Mouse (Mus musculus): Measurements from ENCODE around the gene Hyal3. TPM values are rescaled to one million over a fixed set of nuclear protein-coding genes. Genes with fewer than 3 reads are reported as not detected.
"Not testable (repeated sequence)": the region's sequence is repeated elsewhere in the genome, so short reads cannot be mapped to it uniquely, and the experiment has no call there.

Hyal3 gene
- polyA plus RNA-seq, 1 experiment from 2014 or later: 0.65 TPM

DNA sequence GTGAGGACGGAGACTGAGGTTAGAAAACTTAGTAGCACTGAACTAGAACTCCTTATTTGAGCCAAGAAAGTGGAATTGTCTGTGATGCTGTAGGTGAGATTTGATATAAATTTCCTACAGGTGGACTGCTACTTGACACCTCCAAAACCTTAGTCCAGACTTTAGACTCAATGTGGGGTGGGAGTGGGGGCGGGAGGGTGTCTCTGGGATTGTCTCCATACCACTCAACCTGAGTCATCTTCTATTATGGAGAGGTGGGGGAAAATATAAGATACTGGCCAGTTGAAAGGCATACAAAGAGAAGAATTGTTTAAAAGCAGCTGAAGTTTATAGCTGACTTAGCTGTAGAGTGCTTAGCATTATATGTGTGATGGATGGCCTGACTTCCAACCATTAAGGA lies 24.9 kb upstream of the Hyal3 start:
- H3K4me1 ChIP-seq (ENCODE audit: insufficient read depth): peaks cover 44% of the 10 kb centered on the region
- no peak for TF ChIP-seq EP300 (IDR thresholded peaks at IDR 0.05; ENCODE audit: low read depth)
- TF ChIP-seq CTCF (IDR thresholded peaks at IDR 0.05; ENCODE audit: low read depth): no peak
- peak overlapping the region; percentile 99 for H3K27ac ChIP-seq (ENCODE audit: low read depth)
- peak overlapping the region; percentile 73 for H3K4me3 ChIP-seq (ENCODE audit: low read depth, low read length)
- H3K27me3 ChIP-seq (ENCODE audit: insufficient read depth, low read length): 0 out of 2 replicates have a peak, but pooled peaks cover 6% of the 10 kb centered on the region
- H3K9me3 ChIP-seq (ENCODE audit: low read length): no peaks in the 10 kb centered on the region
- H3K9ac ChIP-seq (replicated peaks): peak overlapping the region; percentile 93
- ATAC-seq: no peak
- 31% methylated on average over 2 of the region's 2 CpGs for WGBS (ENCODE audit: insufficient replicate concordance)
- DNase-seq: no peak
- H3K4me2 ChIP-seq (ENCODE audit: low read depth, low read length): peak overlapping the region; percentile 88
- H3K36me3 ChIP-seq (replicated peaks; ENCODE audit: insufficient read depth, low read length): peaks cover 44% of the 10 kb centered on the region

DNA sequence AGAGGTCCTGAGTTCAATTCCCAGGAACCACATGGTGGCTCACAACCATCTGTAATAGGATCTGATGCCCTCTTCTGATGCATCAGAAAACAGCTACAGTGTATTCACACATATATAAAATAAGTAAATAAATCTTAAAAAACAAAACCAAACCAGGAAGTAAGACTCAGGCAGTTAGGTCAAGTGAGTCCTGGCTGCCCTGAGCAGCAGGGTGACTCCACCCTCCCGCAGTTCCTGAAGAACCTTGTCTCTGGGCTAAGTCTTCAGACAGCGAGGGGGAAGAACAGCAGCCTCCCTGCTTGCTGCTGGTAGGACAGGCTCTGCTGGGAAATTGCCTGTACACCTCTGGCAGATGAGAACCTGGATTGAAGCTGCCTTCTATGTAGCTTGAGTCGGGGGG lies 24.3 kb upstream of the Hyal3 start:
- H3K4me3 ChIP-seq (ENCODE audit: low read depth, low read length): peak overlapping the region; percentile 73
- 0 out of 2 replicates have a peak, but pooled peaks cover 6% of the 10 kb centered on the region for H3K27me3 ChIP-seq (ENCODE audit: insufficient read depth, low read length)
- H3K9ac ChIP-seq (replicated peaks): peak overlapping the region; percentile 93
- peaks cover 50% of the 10 kb centered on the region for H3K36me3 ChIP-seq (replicated peaks; ENCODE audit: insufficient read depth, low read length)
- TF ChIP-seq EP300 (IDR thresholded peaks at IDR 0.05; ENCODE audit: low read depth) (no peak), CTCF (IDR thresholded peaks at IDR 0.05; ENCODE audit: low read depth) (no peak)
- ATAC-seq (no peak), DNase-seq (no peak)
- H3K27ac ChIP-seq (ENCODE audit: low read depth): peak overlapping the region; percentile 74
- H3K9me3 ChIP-seq (ENCODE audit: low read length): no peaks in the 10 kb centered on the region
- peak overlapping the region; percentile 88 for H3K4me2 ChIP-seq (ENCODE audit: low read depth, low read length)
- H3K4me1 ChIP-seq (ENCODE audit: insufficient read depth): peaks cover 37% of the 10 kb centered on the region
- WGBS (ENCODE audit: insufficient replicate concordance): 52% methylated on average over 3 of the region's 3 CpGs

DNA sequence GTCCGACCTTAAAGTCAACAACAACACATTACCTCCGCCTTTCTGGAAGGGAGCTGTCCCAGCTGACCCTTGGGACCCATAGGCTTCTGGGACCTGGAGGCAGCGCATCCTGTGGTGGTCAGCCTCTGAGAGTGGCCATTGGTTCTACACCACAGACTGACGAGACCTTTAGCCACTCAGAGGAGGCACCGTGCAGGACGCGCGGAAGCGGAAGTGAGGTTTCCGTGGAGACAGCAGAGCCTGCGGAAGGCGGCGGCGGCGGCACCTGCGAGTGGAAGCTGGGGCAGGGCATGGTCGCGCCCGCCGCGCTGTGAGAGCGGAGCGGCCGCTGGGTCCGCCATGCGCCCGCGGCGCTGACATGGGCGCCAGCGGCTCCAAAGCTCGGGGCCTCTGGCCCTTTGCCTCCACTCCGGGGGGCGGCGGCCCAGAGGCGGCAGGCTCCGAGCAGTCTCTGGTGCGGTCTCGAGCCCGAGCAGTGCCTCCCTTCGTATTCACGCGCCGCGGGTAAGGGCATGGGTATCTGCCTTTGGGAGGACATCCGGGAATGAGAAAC lies 17.5 kb upstream of the Hyal3 start, which contains the start of gene Tusc2:
TSS of gene Tusc2 (plus strand) at position 227 of the 553 bp plus-strand sequence.
- H3K4me2 ChIP-seq (ENCODE audit: low read depth, low read length): peak within 1 kb of the TSS; percentile 97
- peak within 1 kb of the TSS; percentile 97 for H3K4me3 ChIP-seq (ENCODE audit: low read depth, low read length)
- peaks cover 54% of the 10 kb centered on the region for H3K36me3 ChIP-seq (replicated peaks; ENCODE audit: insufficient read depth, low read length)
- TF ChIP-seq CTCF (IDR thresholded peaks at IDR 0.05; ENCODE audit: low read depth): no peak
- no peak for TF ChIP-seq EP300 (IDR thresholded peaks at IDR 0.05; ENCODE audit: low read depth)
- DNase-seq (peak; percentile 95), ATAC-seq (peak; percentile 94)
- H3K4me1 ChIP-seq (ENCODE audit: insufficient read depth): peaks cover 45% of the 10 kb centered on the region
- H3K27ac ChIP-seq (ENCODE audit: low read depth): peak within 1 kb of the TSS; percentile 84
- H3K9me3 ChIP-seq (ENCODE audit: low read length): no peaks in the 10 kb centered on the region
- no peaks in the 10 kb centered on the region for H3K27me3 ChIP-seq (ENCODE audit: insufficient read depth, low read length)
- 0% methylated on average over 44 of the region's 46 CpGs for WGBS (ENCODE audit: insufficient replicate concordance)
- H3K9ac ChIP-seq (replicated peaks): peak within 1 kb of the TSS; percentile 94

DNA sequence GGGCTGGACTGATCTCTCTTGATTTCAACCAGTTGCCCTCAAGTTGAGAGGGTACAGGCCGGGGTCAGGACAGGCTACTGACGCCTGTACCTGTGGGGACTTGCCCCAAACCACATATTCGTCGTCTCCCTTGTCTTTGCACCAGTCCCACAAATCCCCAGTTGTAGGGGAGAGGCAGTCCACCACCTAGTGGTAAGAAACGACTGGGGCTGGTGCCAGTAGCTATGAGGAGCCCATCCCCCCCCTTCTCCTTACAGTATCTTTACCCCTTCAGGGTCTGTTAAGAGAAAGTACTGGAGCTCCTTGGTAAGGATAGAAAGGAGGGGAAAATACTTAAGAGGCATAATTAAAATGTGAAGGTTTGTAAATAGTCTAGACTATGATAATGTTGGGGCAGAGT lies 15.1 kb upstream of the Hyal3 start:
- H3K4me3 ChIP-seq (ENCODE audit: low read depth, low read length); H3K9me3 ChIP-seq (ENCODE audit: low read length); DNase-seq; H3K4me2 ChIP-seq (ENCODE audit: low read depth, low read length); ATAC-seq; H3K27me3 ChIP-seq (ENCODE audit: insufficient read depth, low read length): not testable (repeated sequence)
- 50% methylated on average over 5 of the region's 5 CpGs for WGBS (ENCODE audit: insufficient replicate concordance)
- peaks cover 57% of the 10 kb centered on the region for H3K4me1 ChIP-seq (ENCODE audit: insufficient read depth)
- peaks cover 30% of the 10 kb centered on the region for H3K36me3 ChIP-seq (replicated peaks; ENCODE audit: insufficient read depth, low read length)
- H3K9ac ChIP-seq (replicated peaks): peak overlapping the region; percentile 26; the same call in 1 of the 2 replicates
- peak; percentile 46 for TF ChIP-seq CTCF (IDR thresholded peaks at IDR 0.05; ENCODE audit: low read depth)
- H3K27ac ChIP-seq (ENCODE audit: low read depth): peak overlapping the region; percentile 87; the same call in 1 of the 2 replicates

DNA sequence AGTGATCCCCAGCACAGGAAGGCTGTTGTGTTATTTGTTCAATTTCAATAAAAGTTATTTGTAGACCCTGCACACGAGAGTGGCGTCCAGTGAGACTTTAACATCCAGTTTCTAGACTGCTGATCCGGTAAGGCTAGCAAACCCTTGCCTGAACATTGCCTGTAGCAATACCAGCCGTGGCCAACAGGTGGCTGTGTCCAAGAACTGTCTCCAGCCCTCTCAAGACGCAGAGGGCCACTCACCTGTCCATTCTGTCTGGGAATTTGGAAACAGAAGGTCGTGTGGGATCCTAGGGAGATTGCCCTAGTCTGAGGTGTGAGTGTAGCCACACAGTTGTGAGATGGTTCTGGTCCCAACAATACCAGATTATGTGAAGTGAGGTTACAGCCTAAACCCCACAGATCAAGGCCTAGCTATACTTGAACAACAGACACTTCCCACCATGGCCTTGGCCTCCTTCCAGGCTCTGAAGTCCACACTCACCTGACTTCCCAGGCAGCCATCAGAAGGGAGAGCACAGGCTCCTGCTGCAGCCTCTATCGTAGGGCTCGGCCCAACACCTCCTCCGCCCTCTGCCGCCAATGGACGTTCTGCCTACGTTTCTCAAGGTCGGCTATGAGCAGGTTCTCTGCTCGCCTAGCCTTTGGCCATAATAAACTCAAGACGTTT lies 14.4 kb upstream of the Hyal3 start:
- Histone ChIP-seq H3K27ac (ENCODE audit: low read depth) (peak overlapping the region; percentile 87), H3K4me1 (ENCODE audit: insufficient read depth) (peaks cover 63% of the 10 kb centered on the region), H3K36me3 (replicated peaks; ENCODE audit: insufficient read depth, low read length) (peaks cover 24% of the 10 kb centered on the region), H3K9ac (replicated peaks) (peak overlapping the region; percentile 26; the same call in 1 of the 2 replicates), H3K27me3 (ENCODE audit: insufficient read depth, low read length) (no peaks in the 10 kb centered on the region), H3K9me3 (ENCODE audit: low read length) (no peaks in the 10 kb centered on the region), H3K4me2 (ENCODE audit: low read depth, low read length) (peak overlapping the region; percentile 90), H3K4me3 (ENCODE audit: low read depth, low read length) (no peak overlapping the region)
- TF ChIP-seq EP300 (IDR thresholded peaks at IDR 0.05; ENCODE audit: low read depth) (no peak), CTCF (IDR thresholded peaks at IDR 0.05; ENCODE audit: low read depth) (peak; percentile 95)
- WGBS (ENCODE audit: insufficient replicate concordance): 47% methylated on average over 15 of the region's 15 CpGs
- ATAC-seq: no peak
- DNase-seq: peak; percentile 89

DNA sequence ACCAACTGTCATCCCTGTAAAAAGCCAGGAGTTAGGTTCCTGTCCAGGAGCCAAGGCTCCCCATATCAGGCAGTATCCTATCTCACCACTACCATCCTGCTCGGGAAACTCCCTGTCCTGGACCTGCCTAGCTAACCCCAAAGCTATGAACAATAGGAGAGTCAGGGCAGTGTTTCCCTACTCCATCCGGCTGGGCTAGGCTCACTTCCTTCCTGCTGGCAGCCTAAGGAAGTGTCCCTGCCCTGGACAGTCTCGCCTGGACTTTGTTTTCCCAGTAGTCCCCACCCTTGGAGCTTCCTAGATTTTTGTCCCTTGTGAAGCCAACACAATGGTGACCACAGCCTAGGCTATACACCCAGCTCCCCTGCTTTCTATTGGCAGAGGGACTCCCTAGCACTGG lies 13.8 kb upstream of the Hyal3 start:
- peak overlapping the region; percentile 86; the same call in 1 of the 2 replicates for H3K9ac ChIP-seq (replicated peaks)
- peaks cover 70% of the 10 kb centered on the region for H3K4me1 ChIP-seq (ENCODE audit: insufficient read depth)
- no peak for ATAC-seq
- no peaks in the 10 kb centered on the region for H3K27me3 ChIP-seq (ENCODE audit: insufficient read depth, low read length)
- TF ChIP-seq CTCF (IDR thresholded peaks at IDR 0.05; ENCODE audit: low read depth) (no peak), EP300 (IDR thresholded peaks at IDR 0.05; ENCODE audit: low read depth) (0 out of 2 replicates have a peak, but pooled peaks have one; percentile 16)
- no peak for DNase-seq
- peaks cover 17% of the 10 kb centered on the region for H3K36me3 ChIP-seq (replicated peaks; ENCODE audit: insufficient read depth, low read length)
- peak overlapping the region; percentile 90 for H3K4me2 ChIP-seq (ENCODE audit: low read depth, low read length)
- WGBS (ENCODE audit: insufficient replicate concordance): 39% methylated on average over 3 of the region's 3 CpGs
- H3K4me3 ChIP-seq (ENCODE audit: low read depth, low read length): 0 out of 2 replicates have a peak overlapping the region, but pooled peaks have one; percentile 94
- H3K27ac ChIP-seq (ENCODE audit: low read depth): peak overlapping the region; percentile 87
- no peaks in the 10 kb centered on the region for H3K9me3 ChIP-seq (ENCODE audit: low read length)

Data from liver, postnatal 0 days (tissue).